8 mouse cellular contexts compared by ENCODE assay signal in genomic region chr7:99979081-99979480, GRCm38 (mm10). TPM values are rescaled to one million over a fixed set of nuclear protein-coding genes. Genes with fewer than 3 reads are reported as not detected.
DNase-seq lines count a peak whose midpoint lies in the region; ATAC-seq and TF ChIP-seq lines count a peak whose summit lies in the region.

No protein-coding gene starts in this region.

- no peak for TF ChIP-seq POLR2A in cerebellum, adult 2 months (IDR thresholded peaks at IDR 0.05; ENCODE audit: borderline replicate concordance, insufficient read depth, low read length)
- TF ChIP-seq POLR2A in testis, adult 2 months (IDR thresholded peaks at IDR 0.05; ENCODE audit: control insufficient read depth, low read depth, low read length): no peak

- H3K4me1 ChIP-seq in cerebellum, adult 2 months (ENCODE audit: control insufficient read depth, insufficient read depth, low read length): no peaks in the 10 kb centered on the region; the same call in 1 of the 2 replicates
- peaks cover 13% of the 10 kb centered on the region; the same call in 1 of the 2 replicates for H3K4me1 ChIP-seq in testis, adult 2 months (ENCODE audit: control insufficient read depth, insufficient read depth, low read length)
- H3K4me1 ChIP-seq in limb, embryonic 15.5 days: peaks cover 19% of the 10 kb centered on the region

- peak overlapping the region; percentile 88 for H3K4me3 ChIP-seq in cerebellum, adult 2 months (replicated peaks; ENCODE audit: insufficient read depth, low read depth, low read length)
- peak overlapping the region; percentile 97 for H3K4me3 ChIP-seq in testis, adult 2 months (ENCODE audit: control insufficient read depth, low read depth, low read length)
- H3K4me3 ChIP-seq in limb, embryonic 15.5 days: peak overlapping the region; percentile 99

- TF ChIP-seq CTCF in cerebellum, adult 2 months (IDR thresholded peaks at IDR 0.05; ENCODE audit: borderline replicate concordance, insufficient read depth, low read depth, low read length): no peak
- TF ChIP-seq CTCF in testis, adult 2 months (IDR thresholded peaks at IDR 0.05; ENCODE audit: control insufficient read depth, insufficient read depth, insufficient replicate concordance, low read depth, low read length): no peak

- no peak for DNase-seq in cerebellum, adult 2 months
- DNase-seq in cerebellum, postnatal 14 days: no peak
- no peak for DNase-seq in testis, postnatal 14 days (ENCODE audit: low spot score)
- DNase-seq in Muller cell, postnatal 12 days (ENCODE audit: inconsistent ontology term): no peak
- no peak for DNase-seq in thymus, postnatal 10 days (ENCODE audit: low spot score in 2 of 2)
- no peak for DNase-seq in embryo, embryonic 11 days

- 6% methylated on average over 6 of the region's 6 CpGs for whole genome bisulfite sequencing in cerebellum, adult 2 months
- 4% methylated on average over 6 of the region's 6 CpGs for WGBS in limb, embryonic 15.5 days

- peak overlapping the region; percentile 68 for H3K4me2 ChIP-seq in limb, embryonic 15.5 days

- H3K9ac ChIP-seq in limb, embryonic 15.5 days: peak overlapping the region; percentile 91

- no peaks in the 10 kb centered on the region for H3K36me3 ChIP-seq in testis, adult 2 months (ENCODE audit: control insufficient read depth, insufficient read depth, low read length)
- no peaks in the 10 kb centered on the region for H3K36me3 ChIP-seq in limb, embryonic 15.5 days

- no peak overlapping the region for H3K27ac ChIP-seq in cerebellum, adult 2 months (ENCODE audit: insufficient read depth, low read length)
- H3K27ac ChIP-seq in testis, adult 2 months (ENCODE audit: control insufficient read depth, insufficient read depth, low read depth, low read length): 0 out of 2 replicates have a peak overlapping the region, but pooled peaks have one; percentile 1
- H3K27ac ChIP-seq in limb, embryonic 15.5 days: peak overlapping the region; percentile 96

- no peaks in the 10 kb centered on the region for H3K9me3 ChIP-seq in limb, embryonic 15.5 days

- H3K27me3 ChIP-seq in cerebellum, adult 2 months (ENCODE audit: control insufficient read depth, insufficient read depth, low read length): no peaks in the 10 kb centered on the region
- no peaks in the 10 kb centered on the region for H3K27me3 ChIP-seq in testis, adult 2 months (ENCODE audit: control insufficient read depth, insufficient read depth, low read length)
- no peaks in the 10 kb centered on the region for H3K27me3 ChIP-seq in limb, embryonic 15.5 days

- ATAC-seq in limb, embryonic 15.5 days (ENCODE audit: insufficient number of reproducible peaks, low FRiP score, low TSS enrichment, low read depth): no peak

RNA-seq across cellular contexts. Expression of gene Rnf169, which starts 1.2 kb away (rescaled TPM):
- polyA plus RNA-seq in cerebellum, adult 2 months (2012; rRNA removed): 8.1 and 8.7 TPM in 2 replicates
- polyA plus RNA-seq in testis, adult 2 months (2012; rRNA removed): 1.6 TPM in 2 replicates
- polyA plus RNA-seq in limb, embryonic 15.5 days (2015; fragmentation: Nextera tagmentation; extraction: Ambion mirVana): 4.3 and 5.4 TPM in 2 replicates

RNA-seq across cellular contexts. Expression of gene Chrdl2, which starts 26.9 kb away (rescaled TPM):
- polyA plus RNA-seq in cerebellum, adult 2 months (2012; rRNA removed): 0.79 and 1.3 TPM in 2 replicates
- 0.38 and 1.2 TPM in 2 replicates for polyA plus RNA-seq in testis, adult 2 months (2012; rRNA removed)
- 1.3 and 1.8 TPM in 2 replicates for polyA plus RNA-seq in limb, embryonic 15.5 days (2015; fragmentation: Nextera tagmentation; extraction: Ambion mirVana)
